Mouse (Mus musculus): ENCODE measurements at regions not wholly inside any gene's neighbourhood (a gene's known extent, or its start where the extent isn't known, plus 50 kb on each side); places are given as distances from the start of the nearest gene placed in this dataset.

DNA sequence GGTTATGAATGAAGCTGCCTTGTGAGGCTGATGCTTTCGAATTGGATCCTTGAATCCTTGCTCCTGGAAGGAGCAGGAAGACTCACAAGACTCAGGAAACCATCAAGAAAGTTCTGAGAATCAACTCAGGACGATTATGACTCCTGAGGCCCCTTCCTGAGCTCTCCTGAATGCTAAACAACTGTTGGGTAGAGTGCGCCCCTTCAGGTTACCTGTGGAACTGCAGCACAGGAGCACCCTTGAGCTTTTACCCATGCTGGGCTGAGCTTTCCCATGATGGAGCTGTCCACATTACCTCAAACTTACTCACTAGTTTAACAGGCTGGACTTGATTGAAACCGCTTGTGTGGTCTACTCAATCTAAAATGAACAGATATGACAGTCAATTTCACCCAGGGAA is 553.3 kb downstream of the Jrkl start:
- 0 out of 4 replicates have a peak, but pooled peaks of 1 of the 2 experiments have one; percentile 27 for ATAC-seq (replicated peaks in 1 of 2; ENCODE audit: insufficient read depth in 1 of 2, low FRiP score in 2 of 2, low TSS enrichment in 1 of 2, low read depth in 1 of 2, poor library complexity in 2 of 2, severe bottlenecking in 2 of 2)

DNA sequence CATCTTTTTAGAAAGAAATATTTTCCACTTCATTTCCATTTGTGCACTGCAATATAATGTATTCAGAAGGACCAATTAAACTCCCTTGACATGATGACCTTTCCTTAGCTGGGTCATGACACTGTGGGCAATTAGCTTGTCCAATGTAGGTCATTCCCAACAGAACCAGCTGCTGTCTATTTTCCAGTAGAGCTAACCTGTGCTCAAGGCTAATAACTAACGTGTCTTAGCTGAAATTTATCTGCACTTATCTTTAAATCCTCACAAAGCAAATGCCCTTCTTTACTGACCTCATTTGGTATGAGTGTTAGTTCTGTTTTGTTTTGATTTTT is 554.7 kb downstream of the Jrkl start:
- no peak for ATAC-seq (replicated peaks in 1 of 2; ENCODE audit: insufficient read depth in 1 of 2, low FRiP score in 2 of 2, low TSS enrichment in 1 of 2, low read depth in 1 of 2, poor library complexity in 2 of 2, severe bottlenecking in 2 of 2)

DNA sequence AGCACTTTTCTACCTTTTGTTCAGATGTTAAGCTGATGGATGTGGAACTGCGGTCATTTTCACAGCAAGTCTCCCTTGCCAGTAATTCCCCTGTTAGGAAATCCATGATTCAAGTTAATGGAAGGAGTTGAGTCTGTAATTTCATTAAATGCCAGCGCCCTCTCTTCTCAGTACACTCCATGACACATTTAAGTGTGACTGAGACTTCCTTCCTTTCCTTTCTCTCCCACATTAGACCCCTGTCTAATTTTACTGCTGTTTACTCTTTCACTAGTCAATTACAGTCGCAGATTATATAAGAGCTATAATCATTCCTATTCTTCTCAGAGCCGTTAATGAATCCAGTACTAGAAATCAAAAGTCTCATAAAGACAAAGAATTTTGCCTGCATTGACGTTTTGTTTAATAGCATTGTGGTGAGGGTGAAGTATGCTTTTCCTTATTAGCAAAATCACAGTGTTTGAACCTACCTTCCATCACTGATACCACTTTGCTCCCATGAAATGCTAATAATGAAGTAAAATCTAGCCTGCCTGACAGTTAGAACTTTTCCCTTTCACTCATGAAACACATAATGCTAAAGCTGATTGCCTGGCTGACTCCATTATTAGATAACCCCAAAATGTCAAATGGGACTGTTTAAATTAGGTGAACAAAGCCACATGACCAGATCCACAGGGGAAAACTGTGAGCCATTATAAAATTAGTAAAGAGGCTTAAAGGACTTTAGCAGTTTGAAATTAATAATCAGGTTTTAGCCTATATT is 555.3 kb downstream of the Jrkl start:
- ATAC-seq (replicated peaks in 1 of 2; ENCODE audit: insufficient read depth in 1 of 2, low FRiP score in 2 of 2, low TSS enrichment in 1 of 2, low read depth in 1 of 2, poor library complexity in 2 of 2, severe bottlenecking in 2 of 2), result no peak

All from hematopoietic stem cell, adult 5-6 weeks (primary cell).